Mouse (Mus musculus) thymus, adult 2 months (tissue): ENCODE results near the gene Zfhx3.

Experiments
- CTCF ChIP-seq: fragments of 200-500 bp; IDR thresholded peaks from 2 replicates; pipeline ENCODE4 v1.5.1; 2012; ENCODE audit warnings: mild to moderate bottlenecking, control low read depth, low read length, moderate library complexity, borderline replicate concordance; ENCODE audit not compliant: control insufficient read depth, poor library complexity, insufficient read depth; ENCODE audit errors: extremely low read depth
- POLR2A ChIP-seq: fragments of 200-500 bp; IDR thresholded peaks from 2 replicates; pipeline ENCODE4 v1.6.1; 2012; ENCODE audit warnings: mild to moderate bottlenecking, low read length, control low read depth, moderate library complexity; ENCODE audit not compliant: control insufficient read depth, poor library complexity, insufficient read depth; ENCODE audit errors: extremely low read depth

- TF ChIP-seq POLR2A = no peak
- TF ChIP-seq CTCF = no peak
Observed at GRCm38 (mm10) chr8:108581557-108581956, 639.1 kb downstream of the Zfhx3 start.
